Mouse (Mus musculus): ENCODE results near the gene Mlip. TPM values are rescaled to one million over a fixed set of nuclear protein-coding genes. Genes with fewer than 3 reads are reported as not detected.
"Not testable (repeated sequence)": the region's sequence is repeated elsewhere in the genome, so short reads cannot be mapped to it uniquely, and the experiment has no call there.

Gene Mlip
- total RNA-seq (2022): 10 to 100 TPM; 48.3 to 53.0 (median 52.9) TPM

DNA sequence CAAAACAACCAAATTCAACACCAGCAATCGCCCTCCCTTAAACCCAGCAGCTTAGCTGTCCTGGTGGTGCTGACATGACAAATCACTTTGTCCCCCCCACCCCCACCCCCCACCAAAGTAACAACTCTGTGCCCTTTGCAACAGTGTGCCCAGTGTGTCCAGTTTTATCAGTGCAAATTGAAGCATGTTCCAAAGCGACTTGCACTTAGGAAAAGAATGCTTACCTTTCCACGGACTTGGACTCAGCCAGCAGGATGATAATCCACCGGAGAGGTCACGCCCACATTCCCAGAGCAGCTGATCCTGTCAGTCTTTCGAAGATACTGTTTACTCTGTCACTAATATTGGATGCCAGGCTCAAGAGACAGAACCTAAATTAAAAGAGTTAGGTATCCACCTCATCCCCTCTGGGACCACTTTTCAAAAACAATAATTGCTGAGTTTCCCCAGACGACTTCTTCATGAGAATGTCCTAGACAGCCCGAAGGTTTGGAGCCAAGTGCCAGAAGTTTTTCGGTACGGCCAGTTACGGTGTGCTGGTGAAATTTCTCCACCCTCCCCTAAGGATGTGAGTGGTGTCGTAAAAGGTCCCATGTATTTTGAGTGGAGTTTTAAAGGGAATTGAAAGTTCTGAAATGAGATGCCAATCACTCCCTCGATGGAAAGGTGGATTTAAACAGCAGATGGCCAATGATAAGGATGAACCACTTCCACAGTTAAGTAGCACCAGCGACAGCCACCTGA is at the start of gene Mlip:
TSS of gene Mlip (minus strand) at position 538 of the 744 bp plus-strand sequence.
- no peak for DNase-seq (ENCODE audit: low spot score in 2 of 2)

DNA sequence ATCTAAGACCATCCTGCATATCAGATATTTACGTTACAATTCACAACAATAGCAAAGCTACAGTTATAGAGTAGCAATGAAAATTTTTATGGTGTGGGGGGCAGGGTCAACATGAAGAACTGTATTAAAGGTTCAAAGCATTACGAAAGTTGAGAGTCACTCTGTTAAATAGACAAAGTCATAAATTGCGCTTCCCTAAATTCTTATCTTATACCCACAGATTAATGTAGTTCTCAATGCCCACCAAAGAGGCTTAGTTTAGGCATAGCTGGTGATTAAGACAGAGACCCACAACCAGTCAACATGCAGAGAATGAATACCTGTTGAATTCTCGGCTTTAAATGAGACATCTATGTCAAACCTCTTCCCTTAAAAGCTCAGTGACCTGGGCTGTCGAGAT is 47.0 kb upstream of the Mlip start:
- no peak for DNase-seq (ENCODE audit: low spot score in 2 of 2)

DNA sequence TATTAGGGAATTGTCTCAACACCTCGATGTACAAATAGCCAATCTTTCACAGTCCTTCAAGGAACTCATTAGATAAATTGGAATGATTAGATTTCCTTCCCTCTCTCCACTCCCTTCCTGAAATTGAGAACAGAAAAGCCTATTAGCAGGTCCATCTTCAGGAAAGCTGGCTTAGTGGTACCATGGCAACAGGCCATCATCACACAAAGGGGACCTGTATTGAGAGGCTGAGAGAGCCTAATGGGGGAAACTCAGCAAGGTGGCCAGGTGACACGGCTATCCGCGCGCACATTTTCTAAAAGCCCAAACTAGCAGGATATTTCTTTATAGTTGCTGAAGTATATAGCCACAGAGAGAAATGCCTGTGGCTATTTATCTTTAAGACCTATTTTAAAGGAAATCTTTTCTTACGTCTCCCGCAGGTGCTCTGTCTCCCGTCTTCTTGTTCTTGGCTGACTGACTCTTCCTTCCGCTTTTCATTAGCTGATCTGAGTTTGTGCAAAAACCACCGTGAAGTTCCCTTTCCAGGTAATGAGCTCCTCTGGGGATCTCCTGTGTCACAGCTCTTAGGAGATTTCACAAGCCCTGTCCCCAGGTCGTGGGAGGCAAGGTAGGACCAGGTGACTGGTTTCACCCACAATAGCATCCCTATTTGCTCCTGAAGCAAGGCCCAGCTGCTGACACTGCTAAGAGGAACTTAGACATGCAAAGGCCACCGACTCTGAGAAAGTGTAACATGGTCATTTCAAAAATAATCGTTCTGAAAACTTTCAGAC is 46.3 kb upstream of the Mlip start:
- DNase-seq (ENCODE audit: low spot score in 2 of 2): no peak

DNA sequence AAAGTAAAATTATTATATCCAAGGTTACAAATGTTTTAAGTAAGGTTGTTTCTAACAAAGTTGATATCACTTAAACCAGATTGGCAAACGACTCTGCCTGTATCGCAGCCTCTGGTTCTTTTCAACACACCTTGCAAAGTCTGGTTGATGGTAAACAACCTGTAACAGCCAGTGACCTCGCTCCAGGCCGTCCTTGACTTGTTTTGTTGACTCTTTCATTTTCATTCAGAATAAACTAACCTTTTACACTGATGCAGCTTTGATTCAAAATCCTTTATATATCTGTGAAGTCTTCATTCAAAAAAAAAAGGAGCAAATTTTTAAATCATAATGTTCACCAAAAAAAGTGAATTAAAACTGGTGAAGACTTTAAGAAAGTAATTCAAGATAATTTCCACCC is 44.3 kb upstream of the Mlip start:
- DNase-seq (ENCODE audit: low spot score in 2 of 2): no peak

DNA sequence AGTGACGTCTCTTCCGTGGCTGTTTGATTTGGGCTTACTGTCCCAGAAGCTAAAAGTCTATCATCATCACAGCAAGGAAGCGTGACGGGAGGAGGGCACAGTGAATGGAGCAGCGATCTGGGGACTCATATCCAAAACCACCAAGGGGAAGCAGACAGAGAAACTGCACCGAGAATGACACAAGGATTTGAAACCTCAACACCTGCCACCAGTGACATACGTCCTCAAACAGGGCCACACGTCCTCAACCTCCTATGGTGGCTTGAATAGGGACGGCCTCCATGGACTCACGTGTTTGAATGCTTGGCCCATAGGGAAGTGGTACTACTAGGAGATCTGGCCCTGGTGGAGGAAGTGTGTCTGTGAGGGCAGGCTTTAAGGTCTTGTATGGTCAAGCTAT is 38.5 kb upstream of the Mlip start:
- DNase-seq (ENCODE audit: low spot score in 2 of 2): no peak

DNA sequence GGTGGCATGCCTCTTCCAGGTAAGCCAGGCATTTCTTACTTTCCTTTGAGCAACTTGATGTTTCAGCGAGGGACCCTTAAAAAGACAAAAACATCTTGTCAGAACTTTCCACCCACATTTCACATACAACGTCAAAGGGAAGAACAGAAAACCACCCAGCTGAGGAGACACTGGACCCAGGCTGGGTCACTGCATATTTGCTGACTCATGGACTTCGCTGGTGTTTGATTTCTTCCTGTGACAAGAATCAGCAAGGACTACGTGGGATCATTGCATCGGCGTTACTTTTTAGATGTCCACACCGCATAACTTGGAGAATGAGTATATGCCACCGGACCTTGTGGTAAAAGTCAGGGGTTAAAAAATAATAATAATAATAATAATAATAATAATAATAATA is 36.2 kb upstream of the Mlip start:
- DNase-seq (ENCODE audit: low spot score in 2 of 2): no peak

DNA sequence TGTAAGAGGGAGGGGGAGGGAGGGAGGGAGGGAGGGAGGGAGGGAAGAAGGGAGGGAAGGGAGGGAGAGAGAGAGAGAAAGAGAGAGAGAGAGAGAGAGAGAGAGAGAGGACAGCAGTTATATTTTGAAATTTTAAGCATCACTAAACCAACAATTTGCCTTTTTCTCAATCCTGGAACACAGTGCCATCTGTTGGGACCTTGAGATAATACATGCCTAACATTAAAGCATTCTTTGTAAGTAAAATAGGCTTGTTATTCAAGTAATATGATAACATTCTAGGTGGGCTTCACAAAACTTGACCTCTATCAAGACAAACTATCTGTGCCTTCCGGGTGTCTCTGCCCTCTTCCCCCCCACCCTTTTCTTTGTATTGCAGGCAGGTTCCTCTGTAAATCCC is 34.0 kb upstream of the Mlip start:
- DNase-seq (ENCODE audit: low spot score in 2 of 2): no peak

DNA sequence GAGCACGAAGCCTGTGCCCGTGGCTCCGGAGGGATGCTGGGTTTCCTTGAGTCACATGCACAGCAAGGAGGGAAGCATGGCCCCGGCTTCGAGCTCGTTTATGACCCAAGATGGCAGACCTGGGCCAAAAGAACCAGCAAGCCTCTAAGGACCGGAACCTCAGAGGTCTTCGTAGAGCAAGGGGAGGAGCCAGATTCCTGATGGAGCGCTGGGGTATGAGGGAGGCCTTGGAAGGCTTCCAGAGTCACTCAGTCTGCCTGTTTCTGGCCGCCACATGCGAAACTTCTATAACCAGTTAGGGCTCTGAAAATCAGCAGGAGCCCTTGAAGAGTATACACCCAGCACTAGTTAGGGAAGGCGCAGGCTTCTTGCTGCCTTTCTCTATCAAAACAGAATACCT is 32.8 kb upstream of the Mlip start:
- DNase-seq (ENCODE audit: low spot score in 2 of 2): no peak

DNA sequence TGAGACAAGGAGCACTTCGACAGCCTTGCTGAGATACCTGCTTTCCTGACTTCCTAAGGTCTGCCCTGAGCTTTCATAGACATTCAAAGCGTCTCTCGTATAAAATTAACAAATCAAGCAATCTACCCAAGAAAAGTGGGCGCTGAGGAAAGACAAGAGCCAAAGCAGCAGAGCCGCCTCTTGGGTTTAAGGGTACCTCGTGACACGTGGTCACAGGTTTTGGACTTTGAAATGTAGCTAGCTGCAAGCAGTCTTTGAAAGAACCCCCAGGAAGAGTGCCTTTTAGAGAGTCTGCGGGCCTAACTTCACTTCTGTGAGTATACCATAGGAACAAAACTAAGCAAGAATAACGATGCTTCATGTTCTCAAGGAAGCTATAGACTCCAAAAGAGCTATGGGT is 31.9 kb upstream of the Mlip start:
- DNase-seq (ENCODE audit: low spot score in 2 of 2): no peak

DNA sequence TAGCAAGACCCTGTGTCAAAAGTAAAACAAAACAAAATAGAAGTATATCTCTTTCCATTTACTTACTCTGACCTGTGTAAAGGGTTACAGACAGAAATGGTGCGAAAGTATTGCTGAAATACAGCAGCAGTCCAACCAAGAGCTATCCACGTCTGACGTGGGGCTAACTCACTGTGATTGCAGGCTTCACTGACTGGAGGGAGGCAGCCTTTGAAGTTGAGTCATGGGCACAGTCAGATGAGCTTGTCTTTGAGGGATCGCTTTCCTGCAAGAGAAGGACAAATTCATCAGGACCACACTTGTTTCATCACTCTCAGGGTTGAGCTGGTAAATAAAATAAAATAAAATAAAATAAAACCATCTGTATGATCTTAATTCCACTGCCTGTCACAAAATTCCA is 31.2 kb upstream of the Mlip start:
- no peak for DNase-seq (ENCODE audit: low spot score in 2 of 2)

DNA sequence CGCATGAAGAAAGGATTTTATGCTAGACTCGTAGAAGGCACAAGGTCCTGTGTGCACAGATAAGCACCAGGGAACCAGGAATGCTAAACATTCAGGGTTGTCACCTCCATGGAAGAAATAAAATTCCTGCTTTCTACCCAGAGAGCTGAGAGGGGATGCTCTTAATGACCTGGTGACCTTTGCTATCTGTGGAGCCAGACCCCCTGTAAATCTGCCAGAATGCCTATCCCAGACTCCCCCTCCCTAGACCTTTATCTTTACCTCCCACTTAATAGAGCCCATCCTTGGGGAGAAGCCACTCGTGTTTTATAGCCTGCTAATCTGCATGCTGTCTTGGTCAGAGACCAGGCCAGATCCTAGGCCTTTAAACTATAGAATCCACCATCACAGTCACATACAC is 29.7 kb upstream of the Mlip start:
- no peak for DNase-seq (ENCODE audit: low spot score in 2 of 2)

DNA sequence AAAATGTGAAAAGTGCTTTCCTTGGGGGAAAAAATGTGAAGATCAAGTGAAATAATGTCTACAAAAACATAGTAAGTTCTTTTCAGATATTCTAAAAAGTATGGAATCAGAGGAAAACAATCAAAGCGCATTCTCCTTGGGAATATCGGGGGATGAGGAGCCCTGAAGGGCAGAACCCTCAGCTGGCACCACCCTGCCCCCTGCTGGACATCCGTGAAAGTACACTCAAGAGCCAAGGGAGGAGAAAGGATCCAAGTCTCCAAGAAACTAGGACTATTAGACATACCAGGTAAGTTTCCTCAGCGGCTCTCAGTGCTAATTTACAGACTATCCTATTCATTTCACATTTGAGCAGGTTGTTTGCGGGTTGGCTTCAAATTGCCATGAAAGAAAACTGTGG is 28.8 kb upstream of the Mlip start:
- DNase-seq (ENCODE audit: low spot score in 2 of 2): peak; percentile 22 to 77

DNA sequence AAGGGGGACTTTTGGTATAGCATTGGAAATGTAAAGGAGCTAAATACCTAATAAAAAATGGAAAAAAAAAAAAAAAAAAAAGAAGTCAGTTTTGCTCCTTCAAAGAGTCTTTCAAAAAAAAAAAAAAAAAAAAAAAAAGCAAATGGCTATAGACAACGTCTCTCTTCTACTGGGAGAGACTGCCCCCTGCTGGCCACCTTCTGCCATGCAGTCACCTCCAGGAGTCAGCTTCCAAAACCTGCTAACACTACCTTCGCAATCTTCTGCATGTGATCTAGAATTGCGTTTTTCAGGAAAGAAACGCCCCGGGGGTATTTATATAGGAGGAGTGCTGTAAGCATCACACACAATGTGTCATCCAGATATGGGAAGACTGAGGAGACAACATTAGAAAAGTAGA is 26.9 kb upstream of the Mlip start:
- peak; percentile 20 to 74 for DNase-seq (ENCODE audit: low spot score in 2 of 2)

DNA sequence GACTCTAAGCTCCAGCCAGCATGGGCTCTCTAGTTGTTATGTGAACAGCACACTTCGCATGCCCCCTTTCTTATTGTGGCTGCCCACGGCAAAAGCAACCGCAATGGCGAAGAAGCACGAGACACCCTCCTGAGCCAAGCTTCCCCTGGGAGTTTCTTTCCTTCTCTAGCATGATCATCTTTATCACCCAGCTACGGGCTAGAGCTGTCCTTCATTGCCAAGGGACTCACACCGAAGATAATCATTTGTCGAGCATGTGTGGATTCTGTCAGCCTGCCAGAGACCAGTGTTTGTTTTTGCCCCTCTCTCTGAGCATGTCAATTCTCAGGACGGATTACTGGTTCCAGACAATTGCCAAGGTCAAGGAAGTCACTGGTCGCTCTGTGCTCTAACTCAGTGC is 24.9 kb upstream of the Mlip start:
- no peak for DNase-seq (ENCODE audit: low spot score in 2 of 2)

DNA sequence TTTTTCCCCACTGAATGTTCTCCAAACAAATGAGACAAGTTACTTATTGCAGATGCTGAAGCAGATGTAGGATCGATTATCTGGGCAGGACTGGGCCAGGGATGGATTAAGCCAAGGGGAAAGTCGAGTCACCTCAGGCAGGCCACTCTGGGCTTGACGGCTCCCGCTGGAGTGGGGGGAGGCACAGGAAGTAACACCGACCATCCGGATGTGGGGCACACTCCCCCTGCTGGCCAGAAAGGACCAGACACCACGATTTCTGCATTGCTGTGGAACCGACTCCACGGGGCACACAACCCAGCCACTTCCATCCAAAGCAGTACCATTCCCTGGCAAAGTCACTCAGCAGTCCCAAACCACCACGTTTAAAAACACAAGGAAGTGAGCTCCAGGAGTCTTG is 24.3 kb upstream of the Mlip start:
- peak; percentile 18 to 51 for DNase-seq (ENCODE audit: low spot score in 2 of 2)

DNA sequence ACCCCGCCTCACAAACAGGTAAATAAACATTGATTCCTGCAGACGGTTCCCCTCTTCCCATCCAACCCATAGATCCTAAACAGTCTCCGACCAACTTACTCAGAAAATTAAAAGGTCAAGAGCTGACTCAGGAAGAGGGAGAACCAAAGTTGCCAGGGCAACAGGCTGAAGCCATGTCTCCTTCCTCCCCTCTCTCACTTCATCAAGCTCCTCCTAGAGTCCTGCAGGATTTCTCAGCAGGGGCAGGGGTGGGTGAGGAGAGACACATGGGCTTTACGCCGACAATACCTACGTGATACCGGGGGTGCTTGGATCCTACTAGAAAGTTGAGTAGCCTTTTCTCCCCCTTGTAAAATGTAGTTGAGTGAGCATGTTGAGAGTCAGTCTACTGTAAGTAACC is 23.8 kb upstream of the Mlip start:
- DNase-seq (ENCODE audit: low spot score in 2 of 2): no peak

DNA sequence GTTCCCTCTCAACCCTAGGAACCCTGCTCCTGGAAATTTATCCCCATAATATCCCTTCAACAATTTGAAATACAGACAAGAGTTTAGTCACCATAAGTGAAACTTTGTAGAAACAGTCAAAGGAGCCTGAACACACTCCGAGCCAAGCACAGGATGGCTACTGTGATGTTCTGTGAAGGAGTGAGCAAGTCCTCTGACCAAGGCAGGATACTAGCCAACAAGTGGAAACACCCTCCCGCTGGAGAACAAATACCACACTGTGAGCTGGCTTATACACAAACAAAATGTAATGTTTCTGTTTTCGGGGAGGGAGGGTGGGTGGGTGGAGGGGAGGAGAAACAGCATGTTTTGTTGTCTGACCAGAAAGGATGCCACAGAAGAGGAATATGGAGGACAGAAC is 17.9 kb upstream of the Mlip start:
- no peak for DNase-seq (ENCODE audit: low spot score in 2 of 2)

DNA sequence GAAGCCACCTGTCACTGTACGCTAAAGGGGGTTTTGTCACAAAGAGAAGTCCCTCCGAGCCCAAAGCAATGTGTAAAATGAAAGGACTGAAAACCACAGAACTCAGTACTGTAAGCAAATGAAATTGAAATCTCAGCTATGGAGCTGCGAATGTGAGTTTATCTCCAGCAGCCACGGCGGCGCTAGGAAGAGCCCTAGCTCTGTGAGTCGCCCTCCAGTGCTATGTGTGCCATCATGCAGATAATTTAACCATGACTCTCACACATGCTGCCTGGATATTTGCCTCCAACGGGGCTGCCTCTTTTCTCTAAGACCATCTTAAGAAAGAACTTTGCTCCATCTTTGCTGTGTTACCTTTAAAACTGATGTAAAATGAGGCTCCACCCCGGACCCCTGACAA is 16.5 kb upstream of the Mlip start:
- DNase-seq (ENCODE audit: low spot score in 2 of 2): no peak

DNA sequence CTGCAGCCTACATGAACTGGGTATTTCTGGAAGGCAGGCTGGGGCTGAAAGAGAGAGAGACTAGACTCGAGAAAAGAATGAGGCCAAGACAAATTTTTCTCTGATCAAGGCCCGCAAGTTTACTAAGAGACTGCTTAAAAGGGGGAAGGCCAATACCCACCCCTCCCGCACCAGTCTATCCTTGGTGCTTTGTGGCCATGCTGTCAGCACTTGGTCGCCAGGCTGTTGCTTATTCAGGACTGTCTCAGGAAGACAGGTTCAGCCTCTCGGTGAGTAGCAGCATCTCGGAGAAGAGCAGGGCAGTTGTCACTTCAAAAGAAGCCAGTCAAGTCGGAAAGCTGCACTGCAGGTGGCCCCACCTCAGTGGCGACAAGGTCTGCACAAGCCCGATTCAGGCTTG is 11.9 kb upstream of the Mlip start:
- DNase-seq (ENCODE audit: low spot score in 2 of 2): not testable (repeated sequence)

DNA sequence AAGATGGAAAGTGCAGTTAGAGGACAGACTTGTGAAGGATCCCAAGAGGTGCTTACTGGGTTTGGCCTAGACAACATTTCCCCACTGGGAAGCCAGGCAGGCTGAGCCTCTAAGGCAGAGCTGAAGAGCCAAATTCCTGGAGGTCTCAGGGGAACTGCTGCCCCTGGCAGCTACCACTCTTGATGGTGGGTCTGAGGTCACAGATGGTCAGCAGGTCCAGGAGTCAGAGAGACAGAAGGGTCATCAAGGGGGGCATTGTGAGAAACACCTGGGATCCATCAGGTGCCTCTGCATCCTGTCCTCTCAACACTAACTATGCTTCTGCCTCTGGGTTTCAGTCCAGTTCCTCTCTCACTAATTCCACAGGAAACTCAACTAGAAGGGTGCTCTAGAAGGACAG is 10.1 kb upstream of the Mlip start:
- DNase-seq (ENCODE audit: low spot score in 2 of 2): no peak

DNA sequence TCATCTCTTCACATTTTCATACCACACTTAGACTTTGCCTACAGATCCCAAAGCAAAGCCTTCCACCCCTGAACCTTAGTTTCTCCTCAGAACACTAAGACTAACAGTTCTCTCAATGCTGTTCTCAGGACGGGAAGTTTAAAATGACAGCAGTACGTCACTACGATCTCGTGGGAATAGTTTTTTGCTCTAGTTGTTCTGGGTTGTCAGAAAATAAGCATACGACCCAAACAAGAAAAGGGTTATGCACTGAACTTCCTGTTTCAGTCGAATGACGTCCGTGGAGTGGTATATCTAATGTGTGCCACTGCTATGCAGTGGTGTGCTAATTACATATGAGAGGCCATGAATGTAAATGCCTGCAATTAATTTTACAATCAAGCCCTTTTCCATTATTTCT is 7.9 kb upstream of the Mlip start:
- DNase-seq (ENCODE audit: low spot score in 2 of 2): no peak

DNA sequence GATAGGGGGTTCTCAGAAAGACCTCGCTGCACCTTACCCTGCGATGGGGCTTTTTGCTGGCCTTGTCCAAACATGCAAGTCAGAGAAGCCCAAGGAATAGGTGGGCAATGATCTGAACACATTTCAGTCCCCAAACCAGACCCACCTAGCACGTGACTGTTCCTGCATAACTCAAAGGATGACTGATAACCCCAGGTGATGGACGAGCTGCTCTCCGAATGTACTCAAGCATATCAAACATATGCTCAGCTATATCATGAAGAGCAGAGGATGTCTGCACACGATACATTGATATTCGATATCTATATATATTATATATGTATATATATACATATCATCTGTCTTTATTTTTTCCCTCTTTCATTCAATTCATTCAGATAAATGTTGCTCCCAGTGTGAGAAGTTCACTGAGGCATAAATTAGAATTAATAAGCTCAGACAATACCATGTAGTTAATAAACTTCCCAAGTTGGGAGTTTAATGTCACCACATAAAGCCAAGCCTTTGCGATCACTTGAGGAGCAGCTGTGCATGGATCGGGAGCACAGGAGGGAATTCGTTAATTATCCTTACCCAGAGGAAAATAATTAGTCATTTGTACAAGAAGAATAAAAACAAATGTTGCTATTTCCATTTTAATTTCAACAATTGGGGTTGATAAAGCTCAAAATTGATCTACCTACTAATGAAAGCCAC is 6.7 kb upstream of the Mlip start:
- no peak for DNase-seq (ENCODE audit: low spot score in 2 of 2)

DNA sequence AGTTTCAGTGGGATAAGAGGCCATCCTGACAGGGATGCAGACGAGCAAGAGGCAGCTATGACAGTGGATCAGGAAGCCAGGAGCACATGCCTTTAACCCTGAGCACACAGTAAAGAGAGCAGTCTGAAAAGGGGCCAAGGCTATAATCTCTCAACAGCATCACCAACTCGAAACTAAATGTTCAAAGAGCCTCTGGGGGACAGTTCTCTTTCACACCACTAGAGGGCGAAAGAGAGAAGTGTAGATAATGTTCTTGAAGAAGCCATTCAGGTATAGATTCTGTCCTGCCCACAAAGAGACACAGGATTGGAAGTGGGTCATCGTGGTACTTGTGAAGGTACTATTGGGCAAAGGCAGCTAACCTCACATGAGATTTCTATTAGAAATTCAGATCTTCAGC is 1.2 kb upstream of the Mlip start:
- no peak for DNase-seq (ENCODE audit: low spot score in 2 of 2)
